Mouse (Mus musculus) liver, postnatal 0 days (tissue): ENCODE data around the gene C2cd3. TPM values are rescaled to one million over a fixed set of nuclear protein-coding genes. Genes with fewer than 3 reads are reported as not detected.

ENCODE experiments used
- ATAC-seq: fragments of 200-750 bp; cut with Nextera tagmentation; 2 replicates; pipeline ENCODE4 v1.8.0; 2017; ENCODE audit warnings: mild to moderate bottlenecking, moderate library complexity
- DNase-seq: peaks from one replicate; pipeline ENCODE4 v3.0.0-alpha.2; 2016
- H3K27ac ChIP-seq: fragments of 300-500 bp; sonication (generic); 2 replicates; pipeline ENCODE4 v1.5.1; 2014; ENCODE audit warnings: antibody characterized with exemption, moderate library complexity, mild to moderate bottlenecking, low read depth
- H3K27me3 ChIP-seq: fragments of 300-500 bp; sonication (generic); 2 replicates; pipeline ENCODE4 v1.6.1; 2014; ENCODE audit warnings: low read length, control low read depth, mixed read lengths; ENCODE audit not compliant: insufficient read depth
- H3K36me3 ChIP-seq: fragments of 300-500 bp; sonication (generic); replicated peaks from 2 replicates; pipeline ENCODE4 v1.6.1; 2014; ENCODE audit warnings: mild to moderate bottlenecking, control low read depth, low read length, moderate library complexity, mixed read lengths; ENCODE audit not compliant: insufficient read depth
- H3K4me1 ChIP-seq: fragments of 300-500 bp; sonication (generic); 2 replicates; pipeline ENCODE4 v1.6.1; 2014; ENCODE audit warnings: antibody characterized with exemption, mild to moderate bottlenecking, control low read depth; ENCODE audit not compliant: insufficient read depth
- H3K4me2 ChIP-seq: fragments of 300-500 bp; sonication (generic); 2 replicates; pipeline ENCODE4 v1.6.1; 2014; ENCODE audit warnings: low read depth, mild to moderate bottlenecking, low read length, moderate library complexity, mixed read lengths
- H3K4me3 ChIP-seq: fragments of 300-500 bp; sonication (generic); 2 replicates; pipeline ENCODE4 v1.5.1; 2014; ENCODE audit warnings: low read depth, low read length
- H3K9ac ChIP-seq: fragments of 300-500 bp; sonication (generic); replicated peaks from 2 replicates; pipeline ENCODE4 v1.6.1; 2014; ENCODE audit warnings: mild to moderate bottlenecking, moderate library complexity
- H3K9me3 ChIP-seq: fragments of 300-500 bp; sonication (generic); 2 replicates; pipeline ENCODE4 v1.6.1; 2016; ENCODE audit warnings: mild to moderate bottlenecking, control low read depth, low read length, mixed read lengths
- CTCF ChIP-seq: sonication (generic); IDR thresholded peaks from 2 replicates; pipeline ENCODE4 v1.5.1; 2016; ENCODE audit warnings: antibody characterized with exemption, low read depth
- EP300 ChIP-seq: IDR thresholded peaks from 2 replicates; pipeline ENCODE4 v1.6.1; 2016; ENCODE audit warnings: antibody characterized with exemption, low read depth, mild to moderate bottlenecking
- WGBS: fragments of 180-500 bp; shearing (Covaris S2); extraction: QIAGEN DNeasy Blood & Tissue Kit; methylation state at CpG from one replicate; pipeline ENCODE4 v1.1.7; 2014; ENCODE audit not compliant: insufficient replicate concordance; 5-methylcytosine and 5-hydroxymethylcytosine counted together
- polyA plus RNA-seq: library from polyadenylated mRNA; unstranded; fragments of >200 nt; fragmentation: Nextera tagmentation; extraction: Ambion mirVana; gene quantifications from 2 replicates; pipeline ENCODE4 v1.2.1, GENCODE M21; 2015

The C2cd3 gene
- polyA plus RNA-seq, 1 experiment from 2014 or later: 5.1 TPM

GRCm38 (mm10) chr7:100500276-100500977 is 128.4 kb downstream of the C2cd3 start:
- TF ChIP-seq EP300 (peak; percentile 22; the same call in 1 of the 2 replicates), CTCF (no peak)
- Histone ChIP-seq H3K9ac (no peak overlapping the region; the same call in 1 of the 2 replicates), H3K27me3 (no peaks in the 10 kb centered on the region), H3K4me3 (no peak overlapping the region), H3K36me3 (peaks cover 53% of the 10 kb centered on the region), H3K27ac (peak overlapping the region; percentile 58), H3K4me2 (no peak overlapping the region), H3K4me1 (peaks cover 43% of the 10 kb centered on the region), H3K9me3 (no peaks in the 10 kb centered on the region)
- DNase-seq: peak; percentile 60
- 62% methylated on average over 16 of the region's 16 CpGs for WGBS
- no peak for ATAC-seq

- H3K36me3 ChIP-seq: peaks cover 45% of the 10 kb centered on the region
- TF ChIP-seq EP300 (0 out of 2 replicates have a peak, but pooled peaks have one; percentile 2), CTCF (no peak)
- H3K9ac ChIP-seq: no peak overlapping the region
- WGBS: 62% methylated on average over 6 of the region's 6 CpGs
- no peak overlapping the region for H3K4me3 ChIP-seq
- ATAC-seq (0 out of 2 replicates have a peak, but pooled peaks have one; percentile 1), DNase-seq (peak; percentile 34)
- H3K4me1 ChIP-seq: peaks cover 37% of the 10 kb centered on the region
- H3K9me3 ChIP-seq: no peaks in the 10 kb centered on the region
- no peaks in the 10 kb centered on the region for H3K27me3 ChIP-seq
- no peak overlapping the region for H3K4me2 ChIP-seq
- H3K27ac ChIP-seq: peak overlapping the region; percentile 58
Observed at GRCm38 (mm10) chr7:100501027-100501843, 129.2 kb downstream of the C2cd3 start.

GRCm38 (mm10) chr7:100501844-100502373 is 129.9 kb downstream of the C2cd3 start:
- H3K9me3 ChIP-seq: no peaks in the 10 kb centered on the region
- H3K4me1 ChIP-seq: peaks cover 30% of the 10 kb centered on the region
- peak overlapping the region; percentile 58 for H3K27ac ChIP-seq
- no peak overlapping the region for H3K9ac ChIP-seq
- TF ChIP-seq CTCF (no peak), EP300 (no peak)
- DNase-seq (no peak), ATAC-seq (0 out of 2 replicates have a peak, but pooled peaks have one; percentile 5)
- WGBS: 39% methylated on average over 2 of the region's 2 CpGs
- peaks cover 38% of the 10 kb centered on the region for H3K36me3 ChIP-seq
- H3K27me3 ChIP-seq: no peaks in the 10 kb centered on the region
- no peak overlapping the region for H3K4me3 ChIP-seq
- H3K4me2 ChIP-seq: no peak overlapping the region

GRCm38 (mm10) chr7:100502374-100502922 is 130.4 kb downstream of the C2cd3 start:
- Histone ChIP-seq H3K9me3 (no peaks in the 10 kb centered on the region), H3K27ac (peak overlapping the region; percentile 58), H3K9ac (no peak overlapping the region), H3K4me3 (no peak overlapping the region), H3K36me3 (peaks cover 32% of the 10 kb centered on the region), H3K4me2 (peak overlapping the region; percentile 2; the same call in 1 of the 2 replicates), H3K27me3 (no peaks in the 10 kb centered on the region), H3K4me1 (peaks cover 27% of the 10 kb centered on the region)
- peak; percentile 28 for ATAC-seq
- WGBS: 48% methylated on average over 7 of the region's 7 CpGs
- TF ChIP-seq EP300: no peak
- TF ChIP-seq CTCF: no peak
- DNase-seq: peak; percentile 43

- H3K36me3 ChIP-seq: peaks cover 26% of the 10 kb centered on the region
- H3K27me3 ChIP-seq: no peaks in the 10 kb centered on the region
- peaks cover 27% of the 10 kb centered on the region for H3K4me1 ChIP-seq
- H3K4me2 ChIP-seq: peak overlapping the region; percentile 2; the same call in 1 of the 2 replicates
- H3K9me3 ChIP-seq: no peaks in the 10 kb centered on the region
- DNase-seq: peak; percentile 45
- H3K27ac ChIP-seq: peak overlapping the region; percentile 58
- 44% methylated on average over 5 of the region's 5 CpGs for WGBS
- H3K4me3 ChIP-seq: no peak overlapping the region
- TF ChIP-seq EP300 (no peak), CTCF (no peak)
- ATAC-seq: peak; percentile 24; the same call in 1 of the 2 replicates
- no peak overlapping the region for H3K9ac ChIP-seq
Observed at GRCm38 (mm10) chr7:100503076-100503475, 131.0 kb downstream of the C2cd3 start.
